Mouse (Mus musculus): ENCODE data around the gene Atn1. TPM values are rescaled to one million over a fixed set of nuclear protein-coding genes. Genes with fewer than 3 reads are reported as not detected.

The Atn1 gene
- polyA plus RNA-seq, 1 experiment, result 83.5 TPM

- H3K27ac ChIP-seq (ENCODE audit: insufficient read depth, low read length), result no peak overlapping the region
- no peak overlapping the region for H3K4me3 ChIP-seq (replicated peaks; ENCODE audit: insufficient read depth, low read depth, low read length)
- H3K27me3 ChIP-seq (ENCODE audit: control insufficient read depth, insufficient read depth, low read length), result no peaks in the 10 kb centered on the region
- peaks cover 17% of the 10 kb centered on the region; the same call in 1 of the 2 replicates for H3K4me1 ChIP-seq (ENCODE audit: control insufficient read depth, insufficient read depth, low read length)
- DNase-seq, result peak in 1 of 2 experiments; percentile 29
- TF ChIP-seq CTCF (IDR thresholded peaks at IDR 0.05; ENCODE audit: borderline replicate concordance, insufficient read depth, low read depth, low read length) (no peak), POLR2A (IDR thresholded peaks at IDR 0.05; ENCODE audit: borderline replicate concordance, insufficient read depth, low read length) (no peak)
- WGBS, result 84% methylated on average over 8 of the region's 8 CpGs
Measured at GRCm38 (mm10) chr6:124743647-124744046, 12.7 kb downstream of the Atn1 start.

DNA sequence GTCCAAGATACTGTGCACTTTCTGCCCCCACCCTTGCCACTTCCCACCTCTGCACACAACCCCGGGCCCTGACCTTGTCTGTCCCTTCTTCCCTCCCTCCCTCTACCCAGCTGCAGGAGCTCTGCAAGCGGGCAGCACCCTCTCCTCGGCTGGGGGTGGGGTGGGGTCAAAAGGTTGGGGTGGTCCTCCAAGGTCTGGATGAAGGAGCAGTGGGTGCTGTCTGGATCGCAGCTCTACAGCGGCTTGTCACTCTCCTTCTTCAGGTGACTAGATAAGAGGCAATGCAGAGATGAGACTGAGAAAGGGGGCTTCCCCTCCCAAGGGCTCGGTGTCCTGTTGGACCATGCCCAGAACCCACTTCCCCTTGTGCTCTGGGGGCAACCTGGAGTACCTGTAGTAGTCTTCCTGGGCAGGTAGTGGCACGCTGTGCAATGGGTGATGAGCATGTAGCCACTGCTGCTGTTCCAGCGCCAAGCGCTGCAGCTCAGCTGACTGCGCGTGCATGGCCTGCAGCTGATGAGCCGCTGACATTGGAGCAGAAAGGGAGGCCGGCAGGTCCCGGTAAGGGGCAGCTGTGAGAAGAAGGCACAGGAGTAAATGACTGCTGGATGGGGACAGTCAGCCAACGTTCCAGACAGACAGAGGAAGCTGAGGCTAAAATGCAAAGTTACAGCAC is 13.3 kb downstream of the Atn1 start:
- no peaks in the 10 kb centered on the region for H3K27me3 ChIP-seq (ENCODE audit: control insufficient read depth, insufficient read depth, low read length)
- H3K27ac ChIP-seq (ENCODE audit: insufficient read depth, low read length), result no peak overlapping the region
- TF ChIP-seq CTCF (IDR thresholded peaks at IDR 0.05; ENCODE audit: borderline replicate concordance, insufficient read depth, low read depth, low read length) (no peak), POLR2A (IDR thresholded peaks at IDR 0.05; ENCODE audit: borderline replicate concordance, insufficient read depth, low read length) (no peak)
- H3K4me3 ChIP-seq (replicated peaks; ENCODE audit: insufficient read depth, low read depth, low read length), result no peak overlapping the region
- DNase-seq, result peak; percentile 34 to 37
- 84% methylated on average over 15 of the region's 15 CpGs for WGBS
- H3K4me1 ChIP-seq (ENCODE audit: control insufficient read depth, insufficient read depth, low read length), result peaks cover 17% of the 10 kb centered on the region; the same call in 1 of the 2 replicates

DNA sequence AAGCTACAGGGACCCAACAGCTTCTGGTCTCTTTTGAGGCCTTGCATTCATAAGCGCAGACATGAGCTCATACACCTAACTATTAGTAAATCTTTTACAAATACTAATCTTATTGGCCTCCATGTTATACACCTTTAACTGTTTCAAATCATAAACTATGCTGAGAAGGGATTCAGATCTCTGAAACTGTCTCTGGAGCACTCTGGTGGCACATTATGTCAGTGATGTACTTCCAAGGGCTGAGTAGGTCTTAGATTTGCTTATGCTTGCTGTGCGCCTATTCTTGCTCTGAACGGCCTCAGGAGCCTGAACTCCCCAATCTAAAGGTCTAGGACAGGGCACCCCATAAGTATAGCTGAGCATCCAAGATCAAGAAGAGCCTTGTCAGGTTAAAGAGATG is 14.5 kb downstream of the Atn1 start:
- Histone ChIP-seq H3K27ac (ENCODE audit: insufficient read depth, low read length) (peak overlapping the region; percentile 51), H3K27me3 (ENCODE audit: control insufficient read depth, insufficient read depth, low read length) (no peaks in the 10 kb centered on the region), H3K4me1 (ENCODE audit: control insufficient read depth, insufficient read depth, low read length) (peaks cover 17% of the 10 kb centered on the region; the same call in 1 of the 2 replicates), H3K4me3 (replicated peaks; ENCODE audit: insufficient read depth, low read depth, low read length) (peak overlapping the region; percentile 61)
- no peak for DNase-seq
- TF ChIP-seq POLR2A (IDR thresholded peaks at IDR 0.05; ENCODE audit: borderline replicate concordance, insufficient read depth, low read length), result no peak
- TF ChIP-seq CTCF (IDR thresholded peaks at IDR 0.05; ENCODE audit: borderline replicate concordance, insufficient read depth, low read depth, low read length), result no peak
- 73% methylated on average over 3 of the region's 3 CpGs for WGBS

DNA sequence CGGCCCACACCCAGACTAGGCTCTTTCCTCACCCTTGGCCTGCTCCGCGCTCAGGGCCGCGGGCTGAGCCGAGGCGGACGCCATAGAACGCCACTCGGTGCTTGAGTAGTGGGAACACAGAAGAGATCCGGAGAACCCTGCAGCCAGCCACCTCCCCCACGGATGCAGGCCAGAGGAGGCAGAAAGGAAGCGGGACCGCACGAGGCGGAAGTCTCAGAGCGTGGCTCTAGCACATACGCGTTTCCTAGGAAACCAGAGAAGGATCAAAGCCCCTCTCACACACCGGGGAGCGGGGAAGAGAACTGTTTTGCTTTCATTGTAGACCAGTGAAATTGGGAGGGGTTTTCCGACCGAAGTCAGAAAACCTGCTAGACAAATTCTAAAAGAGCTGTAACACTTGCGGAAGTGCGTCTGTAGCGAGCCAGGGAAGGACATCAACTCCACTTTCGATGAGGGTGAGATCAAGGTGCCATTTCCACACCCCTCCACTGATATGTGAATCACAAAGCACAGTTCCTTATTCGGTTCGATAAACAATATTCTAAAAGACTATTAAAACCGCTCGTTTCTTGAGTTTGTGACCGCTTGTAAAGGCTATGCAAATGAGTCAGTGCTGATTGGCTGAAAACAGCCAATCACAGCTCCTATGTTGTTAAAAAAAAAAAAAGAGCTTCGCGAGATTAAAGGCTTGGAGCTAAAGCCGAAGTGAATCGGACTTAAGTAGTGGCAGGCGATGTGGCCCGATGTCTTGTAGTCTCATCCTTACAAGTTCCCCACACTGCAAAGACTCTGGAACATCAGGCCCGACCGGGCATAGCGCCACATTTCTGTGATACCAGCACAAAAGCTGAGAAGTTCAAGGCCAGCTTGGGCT is 15.2 kb downstream of the Atn1 start, which contains the start of gene Grcc10:
Gene Grcc10 (minus strand): TSS at position 487 of the 874 bp plus-strand sequence.
- peak; percentile 89 to 90 for DNase-seq
- Histone ChIP-seq H3K4me1 (ENCODE audit: control insufficient read depth, insufficient read depth, low read length) (peaks cover 12% of the 10 kb centered on the region; the same call in 1 of the 2 replicates), H3K27me3 (ENCODE audit: control insufficient read depth, insufficient read depth, low read length) (no peaks in the 10 kb centered on the region), H3K4me3 (replicated peaks; ENCODE audit: insufficient read depth, low read depth, low read length) (peak within 1 kb of the TSS; percentile 89), H3K27ac (ENCODE audit: insufficient read depth, low read length) (peak within 1 kb of the TSS; percentile 84)
- under 1% methylated on average over 41 of the region's 41 CpGs for WGBS
- TF ChIP-seq POLR2A (IDR thresholded peaks at IDR 0.05; ENCODE audit: borderline replicate concordance, insufficient read depth, low read length) (peak; percentile 90; the same call in 1 of the 2 replicates), CTCF (IDR thresholded peaks at IDR 0.05; ENCODE audit: borderline replicate concordance, insufficient read depth, low read depth, low read length) (no peak)

DNA sequence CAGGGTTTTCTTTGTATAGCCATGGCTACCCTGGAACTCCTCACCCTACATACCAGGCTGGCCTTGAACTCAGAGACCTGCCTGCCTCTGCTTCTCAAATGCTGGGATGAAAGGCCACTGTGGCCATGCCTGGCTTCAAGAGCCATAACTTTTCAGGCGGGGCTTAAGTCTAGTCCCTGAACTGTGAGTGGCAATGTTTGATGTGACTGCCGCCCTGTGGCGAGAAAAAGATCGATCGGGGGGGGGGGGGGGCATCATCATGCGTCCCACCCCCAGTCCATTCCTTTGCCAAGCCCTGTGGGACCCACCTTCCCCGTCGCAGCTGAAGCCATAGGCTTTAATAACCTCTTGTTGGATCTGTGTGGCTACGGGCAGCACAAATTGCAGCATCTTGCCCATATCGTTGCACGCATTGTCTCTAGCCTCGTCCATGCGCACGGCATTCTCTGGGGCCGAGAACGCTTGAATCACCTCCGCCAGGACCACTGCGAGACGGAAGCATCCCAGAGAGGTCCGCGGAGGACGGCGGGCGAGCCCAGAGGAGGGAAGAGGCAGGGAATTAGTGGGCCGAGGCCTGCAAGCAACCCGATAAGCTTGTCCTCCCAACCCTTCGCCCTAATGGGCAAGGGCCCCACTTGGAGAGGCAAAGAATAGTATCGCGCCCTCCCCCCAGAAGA is 16.0 kb downstream of the Atn1 start:
- H3K4me1 ChIP-seq (ENCODE audit: control insufficient read depth, insufficient read depth, low read length), result peaks cover 12% of the 10 kb centered on the region; the same call in 1 of the 2 replicates
- under 1% methylated on average over 29 of the region's 29 CpGs for WGBS
- no peaks in the 10 kb centered on the region for H3K27me3 ChIP-seq (ENCODE audit: control insufficient read depth, insufficient read depth, low read length)
- TF ChIP-seq CTCF (IDR thresholded peaks at IDR 0.05; ENCODE audit: borderline replicate concordance, insufficient read depth, low read depth, low read length), result peak; percentile 46; the same call in 1 of the 2 replicates
- TF ChIP-seq POLR2A (IDR thresholded peaks at IDR 0.05; ENCODE audit: borderline replicate concordance, insufficient read depth, low read length), result no peak
- peak overlapping the region; percentile 89 for H3K4me3 ChIP-seq (replicated peaks; ENCODE audit: insufficient read depth, low read depth, low read length)
- peak overlapping the region; percentile 84 for H3K27ac ChIP-seq (ENCODE audit: insufficient read depth, low read length)
- peak in 1 of 2 experiments; percentile 65 for DNase-seq

GRCm38 (mm10) chr6:124739231-124739796 is 17.0 kb downstream of the Atn1 start:
- TF ChIP-seq POLR2A (IDR thresholded peaks at IDR 0.05; ENCODE audit: borderline replicate concordance, insufficient read depth, low read length) (no peak), CTCF (IDR thresholded peaks at IDR 0.05; ENCODE audit: borderline replicate concordance, insufficient read depth, low read depth, low read length) (no peak)
- Histone ChIP-seq H3K4me3 (replicated peaks; ENCODE audit: insufficient read depth, low read depth, low read length) (no peak overlapping the region), H3K27me3 (ENCODE audit: control insufficient read depth, insufficient read depth, low read length) (no peaks in the 10 kb centered on the region), H3K4me1 (ENCODE audit: control insufficient read depth, insufficient read depth, low read length) (peaks cover 8% of the 10 kb centered on the region; the same call in 1 of the 2 replicates), H3K27ac (ENCODE audit: insufficient read depth, low read length) (no peak overlapping the region)
- no peak for DNase-seq
- WGBS, result 83% methylated on average over 10 of the region's 10 CpGs

DNA sequence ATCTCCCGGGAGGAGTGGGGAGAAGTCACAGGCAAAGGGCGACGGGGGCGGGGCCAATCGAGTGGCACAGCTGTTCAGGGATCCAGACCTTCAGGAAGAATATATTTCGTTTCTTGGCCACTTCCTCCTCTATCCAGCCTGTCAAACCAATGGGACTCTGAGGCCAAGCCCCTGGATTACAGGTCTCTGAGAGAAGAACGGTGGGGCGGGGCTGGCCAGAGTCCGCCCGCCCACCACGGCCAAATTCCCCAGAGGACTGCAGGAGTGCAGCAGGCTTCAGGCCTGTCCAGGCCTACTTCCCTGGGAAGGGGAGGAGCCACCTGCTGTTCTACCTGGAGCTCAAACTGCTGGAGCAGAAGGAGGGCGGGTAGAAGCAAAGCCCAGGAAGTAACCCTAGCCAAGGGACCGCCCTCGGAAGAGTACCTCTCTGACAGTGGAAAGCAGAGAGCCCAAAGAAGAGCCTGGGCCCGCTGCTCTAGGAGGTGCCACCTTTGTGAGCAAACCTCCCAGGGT is 17.8 kb downstream of the Atn1 start, which contains the start of gene Ptpn6:
Gene Ptpn6 (minus strand): TSS at position 204 of the 513 bp plus-strand sequence.
- 42% methylated on average over 15 of the region's 15 CpGs for WGBS
- TF ChIP-seq CTCF (IDR thresholded peaks at IDR 0.05; ENCODE audit: borderline replicate concordance, insufficient read depth, low read depth, low read length) (no peak), POLR2A (IDR thresholded peaks at IDR 0.05; ENCODE audit: borderline replicate concordance, insufficient read depth, low read length) (no peak)
- peak in 1 of 2 experiments; percentile 21 for DNase-seq
- H3K27me3 ChIP-seq (ENCODE audit: control insufficient read depth, insufficient read depth, low read length), result no peaks in the 10 kb centered on the region
- H3K27ac ChIP-seq (ENCODE audit: insufficient read depth, low read length), result no peak within 1 kb of the TSS
- H3K4me3 ChIP-seq (replicated peaks; ENCODE audit: insufficient read depth, low read depth, low read length), result no peak within 1 kb of the TSS
- 0 out of 2 replicates have a peak, but pooled peaks cover 8% of the 10 kb centered on the region for H3K4me1 ChIP-seq (ENCODE audit: control insufficient read depth, insufficient read depth, low read length)

Data from cerebellum, adult 2 months (tissue).